Mouse (Mus musculus) CD4-positive, CD25-positive, alpha-beta regulatory T cell, adult 4 months (primary cell): Measurements from ENCODE around the gene Olfr124. TPM values are rescaled to one million over a fixed set of nuclear protein-coding genes. Genes with fewer than 3 reads are reported as not detected.

Source experiments
- ATAC-seq: one replicate; pipeline ENCODE4 v1.8.0; 2017
- polyA plus RNA-seq, 2 experiments: library from polyadenylated mRNA; unstranded; fragments of 100-300 nt; shearing (Covaris generic); gene quantifications; one replicate each; pipeline ENCODE4 v1.2.1; 2017

Olfr124 gene
- polyA plus RNA-seq = not detected

- ATAC-seq = no peak
Observed at GRCm38 (mm10) chr17:37799588-37799987, at the start of gene Olfr124. Olfr124 (plus strand) TSS chr17:37799888.

DNA sequence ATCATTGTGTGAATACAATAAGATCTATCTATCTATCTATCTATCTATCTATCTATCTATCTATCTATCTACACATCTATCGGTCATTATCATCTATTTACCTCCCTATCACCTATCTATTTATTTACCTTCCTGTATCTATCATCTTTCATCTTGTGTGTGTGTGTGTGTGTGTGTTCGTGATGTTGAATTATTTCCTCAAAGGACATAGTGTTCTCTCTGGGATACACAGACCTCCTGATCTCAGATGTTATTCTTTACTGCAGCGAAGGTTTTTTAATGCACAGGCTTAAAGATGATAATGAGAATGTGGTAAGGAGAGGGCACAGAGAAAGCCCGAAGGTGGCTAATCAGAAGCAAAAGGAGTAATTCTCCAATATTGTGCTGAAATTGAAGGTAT lies 31.4 kb upstream of the Olfr124 start, which contains the start of gene Olfr122:
Gene Olfr122 (plus strand): TSS at position 301 of the 400 bp plus-strand sequence.
- no peak for ATAC-seq

GRCm38 (mm10) chr17:37793229-37793628 lies 6.5 kb upstream of the Olfr124 start, which contains the start of gene Olfr123:
Olfr123 (plus strand) TSS chr17:37793529.
- no peak for ATAC-seq

GRCm38 (mm10) chr17:37832649-37833048 lies 33.0 kb downstream of the Olfr124 start, which contains the start of gene Olfr125:
Olfr125 (plus strand) TSS chr17:37832949.
- ATAC-seq = no peak

- no peak for ATAC-seq
Observed at GRCm38 (mm10) chr17:37847183-37847582, 47.5 kb downstream of the Olfr124 start, which contains the start of gene Olfr126. Olfr126 (plus strand) TSS chr17:37847483.

Other genes starting within 250 kb of the Olfr124 start
- gene Olfr112, start 230.4 kb upstream of the Olfr124 start, polyA plus RNA-seq = not detected
- not detected for gene Olfr113, start 222.2 kb upstream of the Olfr124 start, polyA plus RNA-seq
- gene Olfr114, start 207.1 kb upstream of the Olfr124 start, polyA plus RNA-seq = not detected
- gene Olfr115, start 172.8 kb upstream of the Olfr124 start, polyA plus RNA-seq = not detected
- gene Olfr116, start 172.7 kb upstream of the Olfr124 start, polyA plus RNA-seq = not detected
- gene Olfr117, start 136.1 kb upstream of the Olfr124 start, polyA plus RNA-seq = not detected
- under 1 TPM in 1 of 2 experiments, not detected in 1; 0.30 TPM for gene Olfr118, start 132.9 kb upstream of the Olfr124 start, polyA plus RNA-seq
- gene Olfr119, start 103.3 kb upstream of the Olfr124 start, polyA plus RNA-seq = not detected
- gene Olfr120, start 78.1 kb upstream of the Olfr124 start, polyA plus RNA-seq = not detected
- gene Olfr121, start 51.0 kb upstream of the Olfr124 start, polyA plus RNA-seq = not detected
- gene Olfr122, start 31.3 kb upstream of the Olfr124 start, polyA plus RNA-seq = under 1 TPM in 1 of 2 experiments, not detected in 1; 0.27 TPM
- not detected for gene Olfr123, start 6.4 kb upstream of the Olfr124 start, polyA plus RNA-seq
- gene Olfr125, start 33.1 kb downstream of the Olfr124 start, polyA plus RNA-seq = not detected
- not detected for gene Olfr126, start 47.6 kb downstream of the Olfr124 start, polyA plus RNA-seq
- under 1 TPM in 1 of 2 experiments, not detected in 1; 0.11 TPM for gene Olfr127, start 100.5 kb downstream of the Olfr124 start, polyA plus RNA-seq
- gene Olfr128, start 120.7 kb downstream of the Olfr124 start, polyA plus RNA-seq = not detected
- not detected for gene Olfr761, start 153.2 kb downstream of the Olfr124 start, polyA plus RNA-seq